Mouse (Mus musculus) erythroblast, embryonic 14.5 days (primary cell): Measurements from ENCODE around the gene Gpr150. TPM values are rescaled to one million over a fixed set of nuclear protein-coding genes. Genes with fewer than 3 reads are reported as not detected.

Source experiments
- H3K27me3 ChIP-seq: 2 replicates; pipeline ENCODE4 v1.6.1; 2012; ENCODE audit warnings: inconsistent platforms; ENCODE audit not compliant: control insufficient read depth
- H3K36me3 ChIP-seq: 2 replicates; pipeline ENCODE4 v1.6.1; 2012; ENCODE audit warnings: mild to moderate bottlenecking, inconsistent platforms; ENCODE audit not compliant: control insufficient read depth
- H3K4me1 ChIP-seq: 2 replicates; pipeline ENCODE4 v1.6.1; 2012; ENCODE audit warnings: inconsistent platforms; ENCODE audit not compliant: control insufficient read depth
- H3K4me3 ChIP-seq: replicated peaks from 2 replicates; pipeline ENCODE3; 2012; ENCODE audit warnings: moderate library complexity, mild to moderate bottlenecking, inconsistent platforms
- H3K9me3 ChIP-seq: 2 replicates; pipeline ENCODE4 v1.6.1; 2012; ENCODE audit warnings: low read length, inconsistent platforms, mixed read lengths; ENCODE audit not compliant: control insufficient read depth
- GATA1 ChIP-seq: IDR thresholded peaks from 2 replicates; pipeline ENCODE4 v1.6.1; 2012; ENCODE audit warnings: low read length, inconsistent platforms, mixed read lengths
- TAL1 ChIP-seq: IDR thresholded peaks from 3 replicates; pipeline ENCODE4 v1.6.1; 2012; ENCODE audit warnings: low read length, inconsistent platforms, mixed read lengths
- polyA plus RNA-seq: library from polyadenylated mRNA; stranded (reverse); fragments of >175 nt; gene quantifications from 2 replicates; pipeline ENCODE4 v1.2.3, GENCODE M21; 2012

Gene Gpr150
- polyA plus RNA-seq = 0.62 and 0.78 TPM in 2 replicates

- Histone ChIP-seq H3K4me3 (peak within 1 kb of the TSS; percentile 67), H3K36me3 (peaks cover 7% of the 10 kb centered on the region; the same call in 1 of the 2 replicates), H3K9me3 (no peaks in the 10 kb centered on the region), H3K27me3 (peaks cover 35% of the 10 kb centered on the region), H3K4me1 (peaks cover 51% of the 10 kb centered on the region)
- TF ChIP-seq GATA1 = no peak
Observed at GRCm38 (mm10) chr13:76056896-76057266, at the start of gene Gpr150. Gpr150 (minus strand) TSS chr13:76056996.

GRCm38 (mm10) chr13:76101989-76102388, 45.2 kb upstream of the Gpr150 start:
- Histone ChIP-seq H3K36me3 (peaks cover 12% of the 10 kb centered on the region), H3K9me3 (no peaks in the 10 kb centered on the region), H3K4me3 (no peak overlapping the region), H3K27me3 (no peaks in the 10 kb centered on the region), H3K4me1 (peaks cover 22% of the 10 kb centered on the region)
- TF ChIP-seq TAL1 = no peak

DNA sequence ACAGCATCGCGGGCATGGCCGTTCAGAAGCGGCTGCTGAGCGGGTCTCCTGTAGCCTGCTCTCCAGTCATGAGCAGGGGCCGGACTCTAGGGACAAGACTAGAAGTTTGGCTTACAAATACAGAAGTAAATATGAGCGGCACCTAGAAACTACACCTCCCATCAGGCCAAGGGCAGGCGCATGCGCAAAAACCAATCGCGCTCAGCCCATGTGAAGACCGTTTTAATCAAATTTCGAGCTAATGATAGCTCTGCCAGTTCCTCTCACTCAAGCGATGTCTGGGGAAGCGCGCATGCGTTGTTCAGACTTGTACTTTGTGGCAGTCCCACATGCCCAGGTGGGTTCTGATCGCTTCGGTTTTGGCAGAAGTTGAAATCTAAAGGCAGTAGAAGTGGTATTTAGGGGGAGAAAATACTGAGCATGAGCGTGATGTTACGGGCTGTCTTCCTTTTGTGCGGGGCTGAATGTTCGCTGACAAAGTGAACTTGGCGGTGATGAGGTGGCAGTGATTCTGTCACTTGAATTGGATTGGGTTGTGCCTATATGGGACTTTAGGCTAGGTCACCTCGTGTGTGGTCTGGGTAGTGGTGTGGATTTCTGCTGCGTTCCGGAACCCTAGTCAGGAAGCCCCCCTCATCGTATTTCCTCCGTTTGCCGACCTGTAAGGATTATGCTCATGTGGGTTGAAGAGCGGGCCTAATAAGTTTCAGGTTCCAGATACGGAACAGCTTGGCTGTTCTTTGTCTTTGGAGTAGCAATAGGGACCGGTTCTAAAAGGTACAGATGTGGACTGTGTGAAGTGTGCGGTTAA, 41.9 kb upstream of the Gpr150 start, which contains the start of the genes Arsk and Ttc37:
Arsk (minus strand) TSS at position 168 of the 811 bp plus-strand sequence.
Ttc37 (plus strand) TSS at position 242 of the 811 bp plus-strand sequence.
- peaks cover 6% of the 10 kb centered on the region for H3K36me3 ChIP-seq
- H3K4me1 ChIP-seq = peaks cover 34% of the 10 kb centered on the region
- no peaks in the 10 kb centered on the region for H3K9me3 ChIP-seq
- no peaks in the 10 kb centered on the region for H3K27me3 ChIP-seq
- peak within 1 kb of the TSS; percentile 94 for H3K4me3 ChIP-seq
- TF ChIP-seq GATA1 (no peak), TAL1 (no peak)

- TF ChIP-seq GATA1 (no peak), TAL1 (no peak)
- Histone ChIP-seq H3K4me1 (peaks cover 34% of the 10 kb centered on the region), H3K9me3 (no peaks in the 10 kb centered on the region), H3K27me3 (no peaks in the 10 kb centered on the region), H3K36me3 (peaks cover 5% of the 10 kb centered on the region), H3K4me3 (peak overlapping the region; percentile 94)
Observed at GRCm38 (mm10) chr13:76098116-76098492, 41.3 kb upstream of the Gpr150 start.

DNA sequence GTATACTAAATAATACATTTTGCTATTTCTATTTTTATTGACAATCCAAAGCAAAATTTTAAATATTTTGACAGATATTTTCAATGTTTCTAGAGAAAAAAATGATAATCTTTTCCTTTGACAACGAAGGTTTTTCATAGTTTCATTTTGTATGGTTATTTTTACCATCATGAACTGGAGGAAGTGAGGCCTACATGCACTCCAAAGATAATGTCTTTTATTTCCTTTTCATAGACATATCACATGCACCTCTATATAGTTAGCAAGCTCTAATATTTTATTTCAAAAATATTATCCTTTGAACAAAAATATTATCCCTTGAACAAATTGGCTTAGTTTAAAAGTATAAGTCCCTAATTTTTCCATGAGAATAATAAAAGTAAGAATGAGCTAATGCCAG, 17.5 kb upstream of the Gpr150 start:
- H3K27me3 ChIP-seq = no peaks in the 10 kb centered on the region
- H3K4me1 ChIP-seq = no peaks in the 10 kb centered on the region
- no peak overlapping the region for H3K4me3 ChIP-seq
- H3K9me3 ChIP-seq = no peaks in the 10 kb centered on the region
- peaks cover 6% of the 10 kb centered on the region; the same call in 1 of the 2 replicates for H3K36me3 ChIP-seq
- TF ChIP-seq TAL1 (no peak), GATA1 (no peak)

DNA sequence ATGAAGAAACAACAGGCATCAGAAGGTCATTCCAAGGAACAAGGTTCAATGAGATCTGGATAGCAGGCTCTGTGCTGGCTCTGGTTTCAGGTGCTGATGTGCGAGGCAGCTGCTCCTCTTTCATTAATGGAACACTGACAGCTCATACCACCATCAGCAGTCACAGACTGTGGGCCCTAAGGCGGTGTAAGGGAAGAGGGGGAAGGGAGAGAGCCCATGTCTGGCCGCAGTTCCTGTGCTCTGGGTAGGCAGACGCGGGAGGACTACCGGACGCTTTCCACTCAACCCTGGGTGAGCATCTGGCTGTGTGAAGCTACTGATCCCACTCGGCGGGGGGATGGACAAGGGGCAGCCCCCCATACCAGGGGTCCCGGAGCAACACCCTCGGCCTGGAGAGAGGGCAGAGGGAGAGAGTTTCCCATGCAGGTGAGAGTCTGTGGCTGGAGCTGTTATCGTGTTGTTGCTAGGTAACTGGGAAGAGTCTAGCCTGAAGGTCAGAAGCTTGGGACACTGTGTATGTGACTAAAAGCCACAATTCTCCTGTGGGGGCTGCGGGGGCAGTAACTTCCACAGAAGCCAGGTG, 7.7 kb upstream of the Gpr150 start:
- H3K4me3 ChIP-seq = no peak overlapping the region
- no peaks in the 10 kb centered on the region for H3K27me3 ChIP-seq
- peaks cover 32% of the 10 kb centered on the region for H3K36me3 ChIP-seq
- TF ChIP-seq TAL1 = no peak
- TF ChIP-seq GATA1 = no peak
- H3K9me3 ChIP-seq = no peaks in the 10 kb centered on the region
- peaks cover 1% of the 10 kb centered on the region; the same call in 1 of the 2 replicates for H3K4me1 ChIP-seq

GRCm38 (mm10) chr13:76063548-76063947, 6.8 kb upstream of the Gpr150 start:
- no peak for TF ChIP-seq TAL1
- no peak for TF ChIP-seq GATA1
- Histone ChIP-seq H3K9me3 (no peaks in the 10 kb centered on the region), H3K4me1 (peaks cover 3% of the 10 kb centered on the region), H3K36me3 (peaks cover 36% of the 10 kb centered on the region), H3K4me3 (no peak overlapping the region), H3K27me3 (no peaks in the 10 kb centered on the region)

- H3K9me3 ChIP-seq = no peaks in the 10 kb centered on the region
- H3K4me1 ChIP-seq = peaks cover 12% of the 10 kb centered on the region
Observed at GRCm38 (mm10) chr13:76062569-76062968, 5.8 kb upstream of the Gpr150 start.

DNA sequence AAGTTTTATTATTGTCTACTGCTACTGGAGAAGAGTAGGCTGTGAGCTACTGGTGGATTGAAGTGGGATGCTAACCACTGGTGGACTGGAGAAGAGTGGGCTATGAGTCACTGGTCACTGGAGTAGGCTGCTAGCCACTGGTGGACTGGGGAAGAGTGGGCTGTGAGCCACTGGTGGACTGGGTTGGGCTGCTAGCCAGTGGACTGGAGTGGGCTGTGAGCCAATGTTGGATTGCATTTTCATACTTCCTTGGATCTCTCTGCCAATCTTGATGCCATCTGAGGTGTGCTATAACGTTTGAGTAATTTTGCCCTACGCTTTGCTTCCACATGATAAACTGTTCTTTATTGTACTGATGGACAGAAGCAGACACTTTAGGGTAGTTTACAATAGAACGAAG, 5.3 kb upstream of the Gpr150 start:
- no peaks in the 10 kb centered on the region for H3K9me3 ChIP-seq
- H3K36me3 ChIP-seq = peaks cover 34% of the 10 kb centered on the region
- peaks cover 3% of the 10 kb centered on the region; the same call in 1 of the 2 replicates for H3K27me3 ChIP-seq
- no peak overlapping the region for H3K4me3 ChIP-seq
- TF ChIP-seq TAL1 (no peak), GATA1 (no peak)
- peaks cover 16% of the 10 kb centered on the region for H3K4me1 ChIP-seq

More at GRCm38 (mm10) chr13:76062569-76062968, 5.8 kb upstream of the Gpr150 start:
- Histone ChIP-seq H3K27me3 (no peaks in the 10 kb centered on the region; the same call in 1 of the 2 replicates), H3K36me3 (peaks cover 34% of the 10 kb centered on the region), H3K4me3 (no peak overlapping the region)
- TF ChIP-seq TAL1 (no peak), GATA1 (no peak)
